Mouse (Mus musculus) midbrain, embryonic 11.5 days (tissue): ENCODE results near the gene Prm1. TPM values are rescaled to one million over a fixed set of nuclear protein-coding genes. Genes with fewer than 3 reads are reported as not detected.

Source experiments
- ATAC-seq: fragments of 200-750 bp; cut with Nextera tagmentation; 2 replicates; pipeline ENCODE4 v1.8.0; 2017; ENCODE audit warnings: moderate TSS enrichment, moderate library complexity; ENCODE audit not compliant: low FRiP score
- DNase-seq: peaks from one replicate; pipeline ENCODE4 v3.0.0; 2015; ENCODE audit warnings: low spot score; ENCODE audit errors: missing footprints
- H3K27ac ChIP-seq: fragments of 300-500 bp; sonication (generic); 2 replicates; pipeline ENCODE4 v1.5.1; 2014; ENCODE audit warnings: low read depth, low read length
- H3K27me3 ChIP-seq: fragments of 300-500 bp; sonication (generic); 2 replicates; pipeline ENCODE4 v1.6.1; 2014; ENCODE audit warnings: mild to moderate bottlenecking, low read length, moderate library complexity, mixed read lengths; ENCODE audit not compliant: control insufficient read depth, insufficient read depth
- H3K36me3 ChIP-seq: fragments of 300-500 bp; sonication (generic); 2 replicates; pipeline ENCODE4 v1.6.1; 2014; ENCODE audit warnings: mild to moderate bottlenecking, low read length, moderate library complexity, mixed read lengths; ENCODE audit not compliant: control insufficient read depth, insufficient read depth
- H3K4me1 ChIP-seq: fragments of 300-500 bp; sonication (generic); 2 replicates; pipeline ENCODE4 v1.6.1; 2014; ENCODE audit warnings: low read length; ENCODE audit not compliant: control insufficient read depth, insufficient read depth
- H3K4me2 ChIP-seq: fragments of 300-500 bp; sonication (generic); 2 replicates; pipeline ENCODE4 v1.6.1; 2014; ENCODE audit warnings: mild to moderate bottlenecking, moderate library complexity
- H3K4me3 ChIP-seq: fragments of 300-500 bp; sonication (generic); 2 replicates; pipeline ENCODE4 v1.5.1; 2014; ENCODE audit warnings: low read depth, low read length
- H3K9ac ChIP-seq: fragments of 300-500 bp; sonication (generic); 2 replicates; pipeline ENCODE4 v1.6.1; 2014; ENCODE audit warnings: low read length
- H3K9me3 ChIP-seq: fragments of 300-500 bp; sonication (generic); 2 replicates; pipeline ENCODE4 v1.6.1; 2016; ENCODE audit warnings: low read length; ENCODE audit not compliant: control insufficient read depth
- WGBS: fragments of 180-500 bp; shearing (Covaris S2); extraction: QIAGEN DNeasy Blood & Tissue Kit; methylation state at CpG from one replicate; pipeline ENCODE4 v1.1.7; 2014; 5-methylcytosine and 5-hydroxymethylcytosine counted together
- polyA plus RNA-seq: library from polyadenylated mRNA; unstranded; fragments of >200 nt; fragmentation: Nextera tagmentation; extraction: Ambion mirVana; gene quantifications from 2 replicates; pipeline ENCODE4 v1.2.1, GENCODE M21; 2014

The Prm1 gene
- polyA plus RNA-seq, 1 experiment from 2014 or later = not detected

GRCm38 (mm10) chr16:10780631-10781120 is 25.0 kb downstream of the Prm1 start:
- Histone ChIP-seq H3K9me3 (no peaks in the 10 kb centered on the region), H3K4me3 (no peak overlapping the region), H3K4me1 (peaks cover 10% of the 10 kb centered on the region), H3K36me3 (no peaks in the 10 kb centered on the region), H3K27me3 (peaks cover 15% of the 10 kb centered on the region), H3K4me2 (no peak overlapping the region), H3K27ac (no peak overlapping the region), H3K9ac (no peak overlapping the region)
- DNase-seq (no peak), ATAC-seq (no peak)
- 80% methylated on average over 5 of the region's 5 CpGs for WGBS

GRCm38 (mm10) chr16:10777579-10778160 is 28.0 kb downstream of the Prm1 start:
- no peak overlapping the region for H3K9ac ChIP-seq
- H3K36me3 ChIP-seq = no peaks in the 10 kb centered on the region
- no peak for ATAC-seq
- H3K4me3 ChIP-seq = no peak overlapping the region
- no peak overlapping the region for H3K4me2 ChIP-seq
- no peaks in the 10 kb centered on the region for H3K27me3 ChIP-seq
- WGBS = 68% methylated on average over 5 of the region's 5 CpGs
- no peak overlapping the region for H3K27ac ChIP-seq
- no peak for DNase-seq
- peaks cover 2% of the 10 kb centered on the region; the same call in 1 of the 2 replicates for H3K4me1 ChIP-seq
- H3K9me3 ChIP-seq = no peaks in the 10 kb centered on the region

GRCm38 (mm10) chr16:10776322-10776721 is 29.3 kb downstream of the Prm1 start:
- Histone ChIP-seq H3K36me3 (no peaks in the 10 kb centered on the region), H3K9me3 (no peaks in the 10 kb centered on the region), H3K27ac (no peak overlapping the region), H3K27me3 (no peaks in the 10 kb centered on the region), H3K9ac (no peak overlapping the region), H3K4me1 (no peaks in the 10 kb centered on the region), H3K4me2 (no peak overlapping the region), H3K4me3 (no peak overlapping the region)
- WGBS = 71% methylated on average over 7 of the region's 7 CpGs
- peak; percentile 35 for DNase-seq
- no peak for ATAC-seq

GRCm38 (mm10) chr16:10774726-10775125 is 30.9 kb downstream of the Prm1 start:
- 68% methylated on average over 4 of the region's 4 CpGs for WGBS
- Histone ChIP-seq H3K9ac (no peak overlapping the region), H3K27ac (no peak overlapping the region), H3K27me3 (no peaks in the 10 kb centered on the region), H3K9me3 (no peaks in the 10 kb centered on the region), H3K4me2 (no peak overlapping the region), H3K36me3 (no peaks in the 10 kb centered on the region), H3K4me1 (no peaks in the 10 kb centered on the region), H3K4me3 (no peak overlapping the region)
- DNase-seq = peak; percentile 47
- no peak for ATAC-seq

- no peaks in the 10 kb centered on the region for H3K4me1 ChIP-seq
- H3K36me3 ChIP-seq = no peaks in the 10 kb centered on the region
- no peaks in the 10 kb centered on the region for H3K27me3 ChIP-seq
- no peak overlapping the region for H3K9ac ChIP-seq
- no peak overlapping the region for H3K27ac ChIP-seq
- no peak overlapping the region for H3K4me3 ChIP-seq
- peak; percentile 66 for DNase-seq
- no peak overlapping the region for H3K4me2 ChIP-seq
- no peak for ATAC-seq
- WGBS = 89% methylated on average over 8 of the region's 8 CpGs
- H3K9me3 ChIP-seq = no peaks in the 10 kb centered on the region
Observed at GRCm38 (mm10) chr16:10773543-10773942, 32.1 kb downstream of the Prm1 start.

- Histone ChIP-seq H3K36me3 (no peaks in the 10 kb centered on the region), H3K9me3 (no peaks in the 10 kb centered on the region), H3K27me3 (no peaks in the 10 kb centered on the region), H3K4me2 (no peak overlapping the region), H3K4me1 (no peaks in the 10 kb centered on the region), H3K9ac (no peak overlapping the region), H3K4me3 (no peak overlapping the region), H3K27ac (no peak overlapping the region)
- ATAC-seq (no peak), DNase-seq (no peak)
- 69% methylated on average over 19 of the region's 19 CpGs for WGBS
Observed at GRCm38 (mm10) chr16:10771769-10772510, 33.7 kb downstream of the Prm1 start.

DNA sequence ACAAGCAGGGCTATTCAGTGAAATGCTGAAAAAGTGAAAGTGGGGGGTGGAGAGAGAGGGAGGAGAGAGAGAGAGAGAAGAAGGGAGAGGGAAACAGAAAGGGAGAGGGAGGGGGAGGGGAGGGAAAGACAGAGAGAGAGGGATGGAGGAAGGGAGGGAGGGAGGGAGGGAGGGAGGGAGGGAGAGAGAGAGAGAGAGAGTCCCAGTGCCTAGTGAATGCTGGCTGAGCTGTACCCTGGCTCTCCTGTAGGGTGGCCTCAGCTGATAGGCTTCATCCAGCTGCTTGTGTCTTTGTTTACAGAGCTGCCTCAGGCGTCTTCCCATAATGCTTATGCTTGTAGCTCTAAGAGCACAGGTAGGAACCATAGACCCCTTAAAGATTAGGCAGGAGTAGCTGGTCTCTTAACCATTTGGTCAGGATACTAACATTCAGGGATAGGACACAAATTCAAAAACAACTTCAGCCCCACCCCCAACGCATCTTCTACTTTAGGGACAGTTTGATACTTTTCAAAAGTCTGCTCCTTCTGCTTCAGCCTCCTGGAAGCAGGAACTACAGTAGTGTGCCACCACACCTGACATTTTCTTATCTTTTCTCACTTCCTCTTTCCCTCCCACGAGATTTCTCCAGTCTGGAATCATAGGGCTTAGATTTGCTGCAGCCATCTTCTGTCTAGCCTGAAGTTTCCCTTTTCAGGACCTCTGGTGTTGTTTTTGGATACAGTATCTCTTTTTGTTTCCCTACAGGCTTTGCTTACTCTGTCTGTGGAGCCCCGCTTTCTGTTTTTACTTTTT is 34.9 kb downstream of the Prm1 start:
- ATAC-seq = no peak
- Histone ChIP-seq H3K9me3 (no peaks in the 10 kb centered on the region), H3K9ac (no peak overlapping the region), H3K27me3 (no peaks in the 10 kb centered on the region), H3K4me1 (no peaks in the 10 kb centered on the region), H3K4me2 (no peak overlapping the region), H3K36me3 (no peaks in the 10 kb centered on the region), H3K27ac (no peak overlapping the region), H3K4me3 (no peak overlapping the region)
- DNase-seq = no peak
- WGBS = 54% methylated on average over 4 of the region's 4 CpGs

DNA sequence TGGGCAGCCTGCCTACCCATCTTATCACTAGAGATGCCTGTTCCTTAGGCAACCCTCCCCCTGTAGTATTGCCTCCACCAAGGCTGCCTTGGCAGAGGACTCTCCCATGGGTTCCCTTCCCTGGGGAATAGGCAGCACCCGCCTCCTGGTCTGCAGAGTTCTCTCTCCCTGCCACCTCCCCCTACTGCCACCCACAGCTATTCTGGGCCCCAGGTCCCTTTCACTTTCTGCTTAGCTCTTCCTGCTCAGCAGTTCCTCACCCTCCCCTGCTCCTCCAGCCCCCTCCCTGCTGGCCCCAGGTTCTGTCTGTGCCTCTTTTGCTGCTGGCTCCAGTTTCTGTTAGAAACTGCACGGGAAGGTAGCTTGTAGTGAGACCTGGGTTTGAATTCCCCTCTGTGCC is 36.0 kb downstream of the Prm1 start:
- H3K9me3 ChIP-seq = no peaks in the 10 kb centered on the region
- no peak overlapping the region for H3K27ac ChIP-seq
- no peak overlapping the region for H3K4me2 ChIP-seq
- no peaks in the 10 kb centered on the region for H3K27me3 ChIP-seq
- H3K4me1 ChIP-seq = no peaks in the 10 kb centered on the region
- WGBS = 38% methylated on average over 2 of the region's 2 CpGs
- H3K36me3 ChIP-seq = no peaks in the 10 kb centered on the region
- no peak overlapping the region for H3K9ac ChIP-seq
- no peak overlapping the region for H3K4me3 ChIP-seq
- DNase-seq (no peak), ATAC-seq (no peak)

GRCm38 (mm10) chr16:10768821-10769220 is 36.8 kb downstream of the Prm1 start:
- 64% methylated on average over 9 of the region's 9 CpGs for WGBS
- Histone ChIP-seq H3K9me3 (no peaks in the 10 kb centered on the region), H3K4me3 (no peak overlapping the region), H3K27ac (no peak overlapping the region), H3K4me1 (no peaks in the 10 kb centered on the region), H3K36me3 (no peaks in the 10 kb centered on the region), H3K4me2 (no peak overlapping the region), H3K27me3 (no peaks in the 10 kb centered on the region), H3K9ac (no peak overlapping the region)
- ATAC-seq (no peak), DNase-seq (no peak)
